Mouse (Mus musculus) G1E (cell line): ENCODE data around the gene Clybl.

Experiments used
- CTCF ChIP-seq: IDR thresholded peaks from 2 replicates; pipeline ENCODE4 v1.5.1; 2012; ENCODE audit warnings: low read depth, low read length, inconsistent platforms, mixed read lengths
- TAL1 ChIP-seq: conservative IDR thresholded peaks from 2 replicates; pipeline ENCODE4 v1.6.1; 2012; ENCODE audit warnings: low read depth, low read length, inconsistent platforms, mixed read lengths

DNA sequence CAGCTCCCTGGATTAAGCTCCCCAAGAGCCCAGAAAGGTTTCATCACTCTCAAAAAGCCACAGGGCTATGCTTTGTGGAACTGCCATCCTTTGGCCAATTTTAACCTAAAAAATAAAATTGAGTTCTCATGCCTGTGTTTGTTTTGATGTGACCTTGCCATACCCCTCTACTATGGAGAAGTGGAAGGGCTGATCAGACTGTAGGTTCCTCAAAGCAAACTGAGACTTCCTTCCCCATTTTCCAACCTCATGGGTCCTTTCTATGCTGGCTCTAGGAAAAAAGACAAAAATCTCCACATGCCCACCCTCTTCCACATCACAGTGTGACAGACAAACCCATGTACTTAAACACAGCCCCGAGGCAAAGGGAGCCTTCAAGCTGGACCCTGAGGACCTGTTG lies 79.7 kb downstream of the Clybl start:
- TF ChIP-seq CTCF: no peak
- no peak for TF ChIP-seq TAL1
